Comparison of ENCODE assay signal across 11 mouse cellular contexts in the genomic region with DNA sequence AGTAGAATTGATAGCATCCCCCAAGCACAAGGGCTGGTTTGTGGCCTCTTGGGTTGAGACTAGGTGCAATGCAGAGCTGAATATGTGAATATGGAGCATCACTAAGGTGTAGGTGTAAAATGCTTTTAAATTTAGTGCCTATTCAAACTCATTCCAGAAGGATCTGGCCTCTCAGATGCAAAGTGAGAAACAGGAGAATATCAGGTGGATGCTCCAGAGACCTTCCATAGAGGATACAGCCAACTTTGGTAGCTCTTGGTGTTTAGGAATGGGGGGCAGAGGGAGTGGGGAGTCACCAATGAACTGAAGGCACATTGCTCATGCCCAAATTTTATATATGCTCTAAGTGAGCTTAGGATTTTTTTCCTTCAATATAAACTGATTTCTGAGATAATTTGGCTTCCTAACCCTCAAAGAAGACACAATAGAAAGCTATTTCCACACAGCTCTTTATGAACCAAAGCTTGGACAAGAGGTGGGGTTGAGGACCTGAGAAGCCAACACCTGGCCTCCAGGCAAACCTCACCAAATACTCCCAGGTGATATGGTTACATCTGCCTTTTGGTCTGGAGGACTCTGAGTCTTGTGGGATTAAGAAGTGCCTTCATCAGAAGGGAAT. TPM values are rescaled to one million over a fixed set of nuclear protein-coding genes. Genes with fewer than 3 reads are reported as not detected.
DNase-seq lines count a peak whose midpoint lies in the region; ATAC-seq and TF ChIP-seq lines count a peak whose summit lies in the region.
"Had no signal": no experiment of that assay in that cellular context is flagged by ENCODE, and none has a peak within 500 bp of the region (broad histone marks: within the 10 kb centered on the region; RNA-seq: fewer than 3 reads in every experiment).

No protein-coding gene starts in this region.

- H3K4me1 ChIP-seq in heart, embryonic 12.5 days (replicated peaks) = peaks cover 26% of the 10 kb centered on the region
- H3K4me1 ChIP-seq in heart, adult 2 months (ENCODE audit: control insufficient read depth, insufficient read depth, low read length) = peaks cover 2% of the 10 kb centered on the region; the same call in 1 of the 2 replicates
- H3K4me1 ChIP-seq in midbrain, embryonic 10.5 days = peaks cover 25% of the 10 kb centered on the region
- peaks cover 8% of the 10 kb centered on the region for H3K4me1 ChIP-seq in midbrain, embryonic 14.5 days (ENCODE audit: control insufficient read depth, insufficient read depth, low read length)
- H3K4me1 ChIP-seq in liver, embryonic 12.5 days = peaks cover 79% of the 10 kb centered on the region

- TF ChIP-seq POLR2A in heart, adult 2 months (IDR thresholded peaks at IDR 0.05; ENCODE audit: insufficient read depth, low read depth, low read length) = no peak

- no peak for DNase-seq in heart, adult 2 months
- DNase-seq in midbrain, embryonic 10.5 days (ENCODE audit: low spot score) = peak; percentile 23
- no peak for DNase-seq in midbrain, embryonic 14.5 days
- DNase-seq in right cerebral cortex, postnatal 10 days (ENCODE audit: low spot score in 2 of 2) = no peak
- no peak for DNase-seq in cerebellum, adult 18-20 months
- DNase-seq: thymus, postnatal 36 days had no signal

- peak overlapping the region; percentile 24; the same call in 1 of the 2 replicates for H3K27ac ChIP-seq in heart, embryonic 12.5 days (ENCODE audit: poor library complexity, severe bottlenecking)
- no peak overlapping the region for H3K27ac ChIP-seq in heart, adult 2 months
- no peak overlapping the region for H3K27ac ChIP-seq in midbrain, embryonic 10.5 days (replicated peaks)
- no peak overlapping the region for H3K27ac ChIP-seq in midbrain, embryonic 14.5 days (replicated peaks; ENCODE audit: low read depth, low read length)
- H3K27ac ChIP-seq in liver, embryonic 12.5 days = peak overlapping the region; percentile 75
- H3K27ac ChIP-seq: hindbrain, embryonic 14.5 days; limb, embryonic 12.5 days; midbrain, embryonic 12.5 days had no signal

- ATAC-seq in heart, embryonic 12.5 days (ENCODE audit: insufficient number of reproducible peaks, low FRiP score) = no peak
- no peak for ATAC-seq in midbrain, embryonic 14.5 days (ENCODE audit: low FRiP score, low TSS enrichment)
- no peak for ATAC-seq in liver, embryonic 12.5 days

- no peak overlapping the region for H3K9ac ChIP-seq in heart, embryonic 12.5 days
- H3K9ac ChIP-seq in heart, adult 2 months (ENCODE audit: low read depth, low read length) = no peak overlapping the region
- H3K9ac ChIP-seq in midbrain, embryonic 14.5 days (replicated peaks; ENCODE audit: low read length) = no peak overlapping the region
- H3K9ac ChIP-seq in liver, embryonic 12.5 days = 0 out of 2 replicates have a peak overlapping the region, but pooled peaks have one; percentile 5
- H3K9ac ChIP-seq: hindbrain, embryonic 14.5 days; limb, embryonic 12.5 days; midbrain, embryonic 12.5 days had no signal

- no peak overlapping the region for H3K4me2 ChIP-seq in heart, embryonic 12.5 days
- H3K4me2 ChIP-seq in midbrain, embryonic 14.5 days (ENCODE audit: low read length) = no peak overlapping the region
- peak overlapping the region; percentile 51 for H3K4me2 ChIP-seq in liver, embryonic 12.5 days
- H3K4me2 ChIP-seq: hindbrain, embryonic 14.5 days; limb, embryonic 12.5 days; midbrain, embryonic 12.5 days had no signal

- H3K36me3 ChIP-seq in heart, embryonic 12.5 days = peaks cover 54% of the 10 kb centered on the region
- H3K36me3 ChIP-seq in heart, adult 2 months (ENCODE audit: control insufficient read depth, insufficient read depth, low read length) = peaks cover 26% of the 10 kb centered on the region
- H3K36me3 ChIP-seq in midbrain, embryonic 10.5 days = peaks cover 59% of the 10 kb centered on the region
- H3K36me3 ChIP-seq in midbrain, embryonic 14.5 days (ENCODE audit: control insufficient read depth, insufficient read depth, low read length) = peaks cover 60% of the 10 kb centered on the region
- H3K36me3 ChIP-seq in liver, embryonic 12.5 days = peaks cover 90% of the 10 kb centered on the region

- intact Hi-C loops in heart, adult 2 months (cut with DNase I) = no loop called here

- H3K79me2 ChIP-seq in heart, adult 2 months (replicated peaks; ENCODE audit: control insufficient read depth, insufficient read depth, low read length) = no peaks in the 10 kb centered on the region

- TF ChIP-seq EP300 in heart, adult 2 months (IDR thresholded peaks at IDR 0.05; ENCODE audit: insufficient read depth, low read depth, low read length) = no peak

- H3K27me3 ChIP-seq in heart, embryonic 12.5 days (replicated peaks) = no peaks in the 10 kb centered on the region
- H3K27me3 ChIP-seq in heart, adult 2 months (ENCODE audit: control insufficient read depth, insufficient read depth, low read length) = no peaks in the 10 kb centered on the region
- no peaks in the 10 kb centered on the region for H3K27me3 ChIP-seq in midbrain, embryonic 10.5 days (ENCODE audit: low read depth, poor library complexity, severe bottlenecking)
- H3K27me3 ChIP-seq in midbrain, embryonic 14.5 days (ENCODE audit: control insufficient read depth, insufficient read depth, low read length) = no peaks in the 10 kb centered on the region
- no peaks in the 10 kb centered on the region for H3K27me3 ChIP-seq in liver, embryonic 12.5 days (replicated peaks)
- H3K27me3 ChIP-seq: limb, embryonic 12.5 days; midbrain, embryonic 12.5 days had no signal

- no peaks in the 10 kb centered on the region for H3K9me3 ChIP-seq in heart, embryonic 12.5 days (replicated peaks)
- H3K9me3 ChIP-seq in midbrain, embryonic 10.5 days (replicated peaks) = no peaks in the 10 kb centered on the region
- no peaks in the 10 kb centered on the region for H3K9me3 ChIP-seq in midbrain, embryonic 14.5 days (ENCODE audit: control insufficient read depth, low read length)
- H3K9me3 ChIP-seq in liver, embryonic 12.5 days (replicated peaks) = no peaks in the 10 kb centered on the region
- H3K9me3 ChIP-seq: limb, embryonic 12.5 days; midbrain, embryonic 12.5 days had no signal

- no peak for TF ChIP-seq CTCF in heart, adult 2 months (IDR thresholded peaks at IDR 0.05)

- no peak overlapping the region for H3K4me3 ChIP-seq in heart, embryonic 12.5 days
- H3K4me3 ChIP-seq in heart, adult 2 months = no peak overlapping the region
- H3K4me3 ChIP-seq in midbrain, embryonic 10.5 days = no peak overlapping the region
- no peak overlapping the region for H3K4me3 ChIP-seq in midbrain, embryonic 14.5 days (replicated peaks; ENCODE audit: low read depth, low read length)
- peak overlapping the region; percentile 21; the same call in 1 of the 2 replicates for H3K4me3 ChIP-seq in liver, embryonic 12.5 days
- H3K4me3 ChIP-seq: limb, embryonic 12.5 days; midbrain, embryonic 12.5 days had no signal

RNA-seq across cellular contexts. Expression of a gene that starts 7.7 kb away (rescaled TPM):
- polyA plus RNA-seq in heart, embryonic 12.5 days (2016; fragmentation: Nextera tagmentation; extraction: Ambion mirVana) = 554 and 557 TPM in 2 replicates
- 100 to 1,000 TPM; 143 to 149 TPM for total RNA-seq in heart, adult 2 months (2021)
- 59.4 and 109 TPM in 2 replicates for polyA plus RNA-seq in heart, adult 2 months (2012; rRNA removed)
- polyA plus RNA-seq in midbrain, embryonic 10.5 days (2016; fragmentation: Nextera tagmentation; extraction: Ambion mirVana) = 1,542 and 1,692 TPM in 2 replicates
- polyA plus RNA-seq in midbrain, embryonic 14.5 days (2014; fragmentation: Nextera tagmentation; extraction: Ambion mirVana) = 764 and 768 TPM in 2 replicates
- polyA plus RNA-seq in liver, embryonic 12.5 days (2016; fragmentation: Nextera tagmentation; extraction: Ambion mirVana) = 584 and 591 TPM in 2 replicates

RNA-seq across cellular contexts. Expression of a gene that starts 8.3 kb away (rescaled TPM):
- polyA plus RNA-seq in heart, embryonic 12.5 days (2016; fragmentation: Nextera tagmentation; extraction: Ambion mirVana) = 150 and 164 TPM in 2 replicates
- 10 to 100 TPM; 56.5 to 57.0 TPM for total RNA-seq in heart, adult 2 months (2021)
- 15.6 and 39.9 TPM in 2 replicates for polyA plus RNA-seq in heart, adult 2 months (2012; rRNA removed)
- 194 and 206 TPM in 2 replicates for polyA plus RNA-seq in midbrain, embryonic 10.5 days (2016; fragmentation: Nextera tagmentation; extraction: Ambion mirVana)
- 159 and 177 TPM in 2 replicates for polyA plus RNA-seq in midbrain, embryonic 14.5 days (2014; fragmentation: Nextera tagmentation; extraction: Ambion mirVana)
- polyA plus RNA-seq in liver, embryonic 12.5 days (2016; fragmentation: Nextera tagmentation; extraction: Ambion mirVana) = 84.2 and 84.5 TPM in 2 replicates

RNA-seq across cellular contexts. Expression of a gene that starts 10.3 kb away (rescaled TPM):
- 12.1 and 12.4 TPM in 2 replicates for polyA plus RNA-seq in heart, embryonic 12.5 days (2016; fragmentation: Nextera tagmentation; extraction: Ambion mirVana)
- 1 to 10 TPM in 1 of 2 experiments, under 1 TPM in 1; 0.86 to 2.0 TPM for total RNA-seq in heart, adult 2 months (2021)
- 1.6 and 1.9 TPM in 2 replicates for polyA plus RNA-seq in heart, adult 2 months (2012; rRNA removed)
- 5.6 and 6.4 TPM in 2 replicates for polyA plus RNA-seq in midbrain, embryonic 10.5 days (2016; fragmentation: Nextera tagmentation; extraction: Ambion mirVana)
- polyA plus RNA-seq in midbrain, embryonic 14.5 days (2014; fragmentation: Nextera tagmentation; extraction: Ambion mirVana) = 0.49 and 0.62 TPM in 2 replicates
- 168 TPM in 2 replicates for polyA plus RNA-seq in liver, embryonic 12.5 days (2016; fragmentation: Nextera tagmentation; extraction: Ambion mirVana)

RNA-seq across cellular contexts. Expression of a gene that starts 24.6 kb away (rescaled TPM):
- 166 TPM in 2 replicates for polyA plus RNA-seq in heart, embryonic 12.5 days (2016; fragmentation: Nextera tagmentation; extraction: Ambion mirVana)
- total RNA-seq in heart, adult 2 months (2021) = 10 to 100 TPM; 50.2 to 55.2 TPM
- 58.7 and 96.8 TPM in 2 replicates for polyA plus RNA-seq in heart, adult 2 months (2012; rRNA removed)
- polyA plus RNA-seq in midbrain, embryonic 10.5 days (2016; fragmentation: Nextera tagmentation; extraction: Ambion mirVana) = 288 and 291 TPM in 2 replicates
- 197 and 231 TPM in 2 replicates for polyA plus RNA-seq in midbrain, embryonic 14.5 days (2014; fragmentation: Nextera tagmentation; extraction: Ambion mirVana)
- 246 and 250 TPM in 2 replicates for polyA plus RNA-seq in liver, embryonic 12.5 days (2016; fragmentation: Nextera tagmentation; extraction: Ambion mirVana)

Comparison
In these comparisons a context has a peak if more than half of its experiments do, and no peak if none do; other contexts are left out.
1. H3K27ac ChIP-seq: peak in heart, embryonic 12.5 days (single experiment) and liver, embryonic 12.5 days (single experiment); none in heart, adult 2 months (single experiment), midbrain, embryonic 10.5 days (single experiment) and midbrain, embryonic 14.5 days (single experiment).
2. RNA of a gene that starts 10.3 kb away (polyA plus RNA-seq): 168 TPM in liver, embryonic 12.5 days; 12.1 to 12.4 TPM in heart, embryonic 12.5 days, 5.6 to 6.4 TPM in midbrain, embryonic 10.5 days, 1.6 to 1.9 TPM in heart, adult 2 months and 0.49 to 0.62 TPM in midbrain, embryonic 14.5 days; every median in the first group is over 10 times any median in the second.